Mouse (Mus musculus): ENCODE measurements around the gene Exoc2. TPM values are rescaled to one million over a fixed set of nuclear protein-coding genes. Genes with fewer than 3 reads are reported as not detected.

The Exoc2 gene
- total RNA-seq, 1 experiment from 2014 or later = 57.1 TPM

GRCm38 (mm10) chr13:30841306-30841705 lies 132.6 kb downstream of the Exoc2 start:
- ATAC-seq (ENCODE audit: extremely low read depth, insufficient number of reproducible peaks, low FRiP score, poor library complexity, severe bottlenecking) = no peak

DNA sequence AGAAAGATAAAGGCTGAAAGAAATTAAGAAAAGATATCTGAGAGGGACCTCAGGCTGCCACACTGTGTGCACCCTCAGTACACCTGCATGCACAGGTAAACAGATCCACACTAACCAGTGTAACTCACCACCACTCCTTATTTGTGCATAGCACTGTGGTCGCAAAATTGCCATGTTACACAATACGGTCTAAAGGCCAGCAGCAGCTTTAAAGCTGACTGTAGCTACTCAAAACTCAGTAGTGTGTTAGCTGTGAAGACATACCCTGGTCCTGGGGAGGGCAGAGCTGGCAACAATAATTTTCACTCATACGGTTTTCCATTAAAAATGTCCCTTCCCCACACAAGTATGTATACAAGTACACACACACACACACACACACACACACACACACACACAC lies 133.2 kb downstream of the Exoc2 start:
- ATAC-seq (ENCODE audit: extremely low read depth, insufficient number of reproducible peaks, low FRiP score, poor library complexity, severe bottlenecking) = no peak

DNA sequence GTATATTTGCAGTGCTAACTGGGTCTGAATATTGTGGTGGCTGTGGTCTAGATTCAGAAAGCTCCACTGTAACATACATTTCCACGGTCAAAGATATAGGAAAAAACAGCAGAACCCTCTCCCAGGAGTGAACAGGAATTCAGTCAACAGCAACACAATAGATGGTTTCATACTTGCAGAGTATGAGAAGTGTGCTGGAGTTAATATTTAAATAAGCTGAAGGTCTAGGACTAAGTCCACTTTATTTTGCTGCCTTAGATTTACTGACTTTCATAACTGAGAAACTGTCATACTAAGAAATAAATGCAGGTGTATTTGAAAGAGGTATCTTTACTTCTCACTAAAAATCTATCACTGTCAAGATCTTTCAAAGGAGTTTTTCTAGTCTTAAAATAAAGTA lies 137.6 kb downstream of the Exoc2 start:
- no peak for ATAC-seq (ENCODE audit: extremely low read depth, insufficient number of reproducible peaks, low FRiP score, poor library complexity, severe bottlenecking)

DNA sequence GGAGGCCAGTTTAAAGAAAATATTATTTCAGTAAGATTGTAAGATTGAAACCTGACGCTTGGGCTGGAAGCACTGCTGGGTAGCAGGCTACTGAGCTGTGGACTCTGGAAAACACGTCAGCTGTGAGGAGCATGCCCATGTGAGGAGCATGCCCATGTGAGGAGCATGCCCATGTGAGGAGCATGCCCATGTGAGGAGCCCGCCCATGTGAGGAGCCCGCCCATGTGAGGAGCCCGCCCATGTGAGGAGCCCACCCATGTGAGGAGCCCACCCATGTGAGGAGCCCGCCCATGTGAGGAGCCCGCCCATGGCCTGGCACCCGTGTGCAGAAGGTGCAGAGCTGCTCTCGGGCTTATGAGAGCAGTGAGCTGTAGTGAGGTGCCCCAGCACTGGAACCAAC lies 139.0 kb downstream of the Exoc2 start:
- ATAC-seq (ENCODE audit: extremely low read depth, insufficient number of reproducible peaks, low FRiP score, poor library complexity, severe bottlenecking) = no peak

DNA sequence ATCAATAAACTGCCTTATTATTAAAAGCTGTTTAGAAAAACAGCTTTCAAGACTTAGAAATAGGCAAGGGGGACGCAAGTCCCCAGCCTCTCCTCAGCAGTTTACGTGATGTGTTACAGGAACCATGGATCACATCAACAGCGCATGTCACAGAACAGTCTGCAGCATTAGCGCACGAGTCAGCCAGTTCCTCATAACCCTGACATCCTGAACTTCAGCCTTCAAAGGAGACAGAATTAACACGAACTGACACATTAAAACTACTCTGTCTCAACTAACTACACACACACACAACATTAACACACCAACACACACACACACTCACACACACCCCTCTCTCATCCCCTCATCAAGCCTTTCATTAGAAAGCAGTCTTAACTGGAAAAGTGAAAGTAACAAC lies 139.5 kb downstream of the Exoc2 start:
- ATAC-seq (ENCODE audit: extremely low read depth, insufficient number of reproducible peaks, low FRiP score, poor library complexity, severe bottlenecking) = peak; percentile 52; the same call in 1 of the 2 replicates

GRCm38 (mm10) chr13:30833476-30834149 lies 140.3 kb downstream of the Exoc2 start:
- ATAC-seq (ENCODE audit: extremely low read depth, insufficient number of reproducible peaks, low FRiP score, poor library complexity, severe bottlenecking) = no peak

DNA sequence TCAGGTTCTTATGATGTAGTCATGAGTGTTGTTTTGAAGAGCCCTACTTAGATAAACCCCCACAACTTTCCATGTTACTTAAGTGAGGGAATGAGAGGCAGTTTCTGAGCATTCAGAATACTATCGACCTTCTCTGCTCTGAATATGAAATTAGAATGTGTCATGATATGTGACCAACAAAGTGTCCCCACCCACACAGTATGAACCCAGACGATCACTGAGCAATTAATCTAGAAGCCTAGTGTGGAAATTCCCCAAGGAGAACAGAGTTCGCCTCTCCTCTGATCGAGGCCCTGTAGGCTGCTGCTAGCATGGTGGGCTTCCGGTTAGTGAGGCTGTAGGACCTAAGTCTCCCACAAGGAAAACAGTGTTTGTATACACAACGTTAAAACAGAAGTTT lies 142.5 kb downstream of the Exoc2 start:
- ATAC-seq (ENCODE audit: extremely low read depth, insufficient number of reproducible peaks, low FRiP score, poor library complexity, severe bottlenecking) = no peak

- no peak for ATAC-seq (ENCODE audit: extremely low read depth, insufficient number of reproducible peaks, low FRiP score, poor library complexity, severe bottlenecking)
Measured at GRCm38 (mm10) chr13:30826511-30826910, 147.4 kb downstream of the Exoc2 start.

- no peak for ATAC-seq (ENCODE audit: extremely low read depth, insufficient number of reproducible peaks, low FRiP score, poor library complexity, severe bottlenecking)
Measured at GRCm38 (mm10) chr13:30824903-30825302, 149.0 kb downstream of the Exoc2 start.

DNA sequence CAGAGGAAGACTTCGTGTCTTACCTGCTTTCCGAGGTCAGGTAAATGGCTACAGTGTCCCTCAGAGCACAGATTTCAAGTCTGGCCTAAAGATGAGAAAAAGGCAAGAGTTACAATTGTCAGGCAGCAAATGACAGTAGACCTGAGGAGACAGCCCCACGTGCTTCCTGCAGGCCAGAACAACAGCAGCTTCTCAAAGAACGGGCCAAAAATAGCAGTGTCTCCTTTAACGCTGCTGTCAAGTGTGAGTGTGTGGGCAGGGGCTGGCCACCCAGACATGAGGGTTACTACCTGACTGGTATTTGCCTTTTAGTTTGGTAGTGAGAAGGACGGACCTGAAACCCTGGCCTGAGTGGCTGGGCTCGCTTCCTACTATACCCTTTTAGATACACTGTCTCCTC lies 153.3 kb downstream of the Exoc2 start:
- 0 out of 2 replicates have a peak, but pooled peaks have one; percentile 35 for ATAC-seq (ENCODE audit: extremely low read depth, insufficient number of reproducible peaks, low FRiP score, poor library complexity, severe bottlenecking)

DNA sequence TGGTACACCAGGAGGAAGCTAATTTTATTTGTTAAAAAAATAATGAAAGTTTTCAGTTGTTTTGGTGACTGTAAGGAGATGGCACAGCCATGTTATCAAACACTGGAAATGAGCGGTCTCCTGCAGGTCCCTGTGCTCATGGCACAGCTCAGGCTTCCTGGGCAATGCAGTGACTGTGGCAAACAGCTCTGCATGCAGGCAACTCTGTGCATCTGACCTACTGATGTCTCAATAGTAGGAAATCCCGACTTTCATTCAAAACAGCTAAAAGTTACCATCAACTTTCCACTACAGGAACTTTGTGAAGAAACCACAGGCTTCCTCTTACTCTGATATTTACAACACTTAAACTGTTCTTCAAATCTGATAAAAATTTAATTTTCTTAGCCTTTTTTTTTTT lies 154.0 kb downstream of the Exoc2 start:
- ATAC-seq (ENCODE audit: extremely low read depth, insufficient number of reproducible peaks, low FRiP score, poor library complexity, severe bottlenecking) = no peak

DNA sequence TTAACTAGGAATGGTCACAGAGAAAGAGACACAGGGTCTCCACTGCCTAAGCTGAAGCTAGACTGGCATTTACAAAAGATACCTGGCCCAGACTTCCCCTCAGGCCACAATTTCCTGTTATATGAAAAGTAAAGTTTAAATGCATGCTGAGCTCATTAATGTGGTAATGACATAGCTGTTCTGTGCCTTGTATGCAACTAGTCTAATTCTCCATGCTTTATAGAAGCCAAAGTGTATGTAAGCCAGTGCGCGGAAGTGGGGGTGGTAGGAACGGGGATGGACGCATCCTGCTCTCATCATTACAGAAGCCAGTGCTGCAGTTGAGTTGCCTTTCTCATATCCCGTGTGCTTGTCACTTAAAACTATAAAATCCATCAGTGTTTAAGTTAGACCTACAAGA lies 156.5 kb downstream of the Exoc2 start:
- ATAC-seq (ENCODE audit: extremely low read depth, insufficient number of reproducible peaks, low FRiP score, poor library complexity, severe bottlenecking) = no peak

DNA sequence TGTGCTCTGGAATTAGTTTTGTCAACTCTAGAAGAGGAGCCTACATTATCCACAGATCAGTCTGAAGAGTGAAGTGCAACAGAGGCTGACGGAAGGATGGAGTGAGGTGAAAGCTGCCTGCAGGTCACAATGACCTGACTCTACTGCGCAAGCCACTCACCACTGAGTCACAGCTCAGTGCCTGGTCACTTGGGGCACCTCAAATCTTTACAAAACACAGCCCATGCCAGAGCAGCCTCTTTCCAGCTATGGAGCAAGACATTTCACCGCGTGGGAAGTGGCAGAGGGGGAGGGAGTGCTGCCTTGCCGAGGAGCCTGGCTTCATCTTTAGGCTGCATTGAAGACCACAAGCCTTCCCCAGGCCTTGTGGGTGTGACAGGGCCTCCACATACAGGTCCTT lies 159.6 kb downstream of the Exoc2 start:
- no peak for ATAC-seq (ENCODE audit: extremely low read depth, insufficient number of reproducible peaks, low FRiP score, poor library complexity, severe bottlenecking)

DNA sequence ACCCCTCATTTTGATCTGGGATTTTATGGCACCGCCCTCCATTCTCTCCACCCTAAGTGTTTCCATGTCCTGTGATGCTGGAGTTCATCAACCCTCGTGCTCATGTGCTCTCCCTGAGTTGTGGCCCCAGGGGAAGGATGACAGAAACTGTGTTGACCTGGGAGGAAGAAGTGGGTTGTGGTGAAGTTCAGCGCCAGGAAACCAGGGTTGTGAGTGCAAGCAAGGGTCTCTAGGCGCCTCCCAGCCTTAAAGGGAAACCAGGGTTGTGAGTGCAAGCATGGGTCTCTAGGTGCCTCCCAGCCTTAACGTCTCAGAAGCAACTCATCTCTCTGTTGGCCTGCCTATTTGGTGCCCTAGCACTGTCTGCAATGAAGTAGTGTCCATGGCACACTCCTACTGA lies 160.4 kb downstream of the Exoc2 start:
- 0 out of 2 replicates have a peak, but pooled peaks have one; percentile 15 for ATAC-seq (ENCODE audit: extremely low read depth, insufficient number of reproducible peaks, low FRiP score, poor library complexity, severe bottlenecking)

DNA sequence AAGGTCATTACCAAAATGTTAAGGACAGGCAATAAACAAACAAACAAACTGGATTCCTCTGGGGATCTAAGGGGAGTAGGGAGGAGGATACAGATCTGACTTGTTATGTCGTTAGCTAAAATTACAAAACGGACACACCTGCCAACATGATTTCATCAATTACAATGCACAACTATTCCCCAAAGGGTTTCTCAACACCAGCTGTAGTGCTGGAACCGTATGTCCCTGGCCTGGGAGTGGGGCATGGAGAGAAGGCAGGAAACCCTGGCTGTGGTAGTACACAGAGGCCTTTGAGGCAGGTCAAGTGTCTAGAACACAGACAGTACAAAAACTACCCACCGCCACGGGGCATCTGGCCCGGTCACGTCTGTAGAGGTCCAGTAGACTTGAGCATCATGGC lies 164.7 kb downstream of the Exoc2 start:
- no peak for ATAC-seq (ENCODE audit: extremely low read depth, insufficient number of reproducible peaks, low FRiP score, poor library complexity, severe bottlenecking)

- no peak for ATAC-seq (ENCODE audit: extremely low read depth, insufficient number of reproducible peaks, low FRiP score, poor library complexity, severe bottlenecking)
Measured at GRCm38 (mm10) chr13:30802336-30802955, 171.4 kb downstream of the Exoc2 start.

- ATAC-seq (ENCODE audit: extremely low read depth, insufficient number of reproducible peaks, low FRiP score, poor library complexity, severe bottlenecking) = no peak
Measured at GRCm38 (mm10) chr13:30801886-30802285, 172.0 kb downstream of the Exoc2 start.

GRCm38 (mm10) chr13:30795960-30796359 lies 177.9 kb downstream of the Exoc2 start:
- no peak for ATAC-seq (ENCODE audit: extremely low read depth, insufficient number of reproducible peaks, low FRiP score, poor library complexity, severe bottlenecking)

GRCm38 (mm10) chr13:30793616-30794015 lies 180.3 kb downstream of the Exoc2 start:
- ATAC-seq (ENCODE audit: extremely low read depth, insufficient number of reproducible peaks, low FRiP score, poor library complexity, severe bottlenecking) = no peak

GRCm38 (mm10) chr13:30793196-30793595 lies 180.7 kb downstream of the Exoc2 start:
- ATAC-seq (ENCODE audit: extremely low read depth, insufficient number of reproducible peaks, low FRiP score, poor library complexity, severe bottlenecking) = no peak

GRCm38 (mm10) chr13:30792741-30793140 lies 181.2 kb downstream of the Exoc2 start:
- no peak for ATAC-seq (ENCODE audit: extremely low read depth, insufficient number of reproducible peaks, low FRiP score, poor library complexity, severe bottlenecking)

All from neutrophil, adult 5-6 weeks (primary cell).